Mouse (Mus musculus) kidney, postnatal 0 days (tissue): ENCODE measurements around the gene Tox2. TPM values are rescaled to one million over a fixed set of nuclear protein-coding genes. Genes with fewer than 3 reads are reported as not detected.

Source experiments
- ATAC-seq: fragments of 200-750 bp; cut with Nextera tagmentation; replicated peaks from 2 replicates; pipeline ENCODE4 v1.8.0; 2017; ENCODE audit warnings: low read depth, moderate number of reproducible peaks, moderate TSS enrichment, moderate library complexity; ENCODE audit not compliant: low FRiP score
- DNase-seq: peaks from one replicate; pipeline ENCODE4 v3.0.0-alpha.2; 2016; ENCODE audit warnings: low spot score
- H3K27ac ChIP-seq: fragments of 300-500 bp; sonication (generic); 2 replicates; pipeline ENCODE4 v1.5.1; 2014; ENCODE audit warnings: mild to moderate bottlenecking
- H3K27me3 ChIP-seq: fragments of 300-500 bp; sonication (generic); 2 replicates; pipeline ENCODE4 v1.6.1; 2014; ENCODE audit warnings: low read length, mixed read lengths; ENCODE audit not compliant: insufficient read depth
- H3K36me3 ChIP-seq: fragments of 300-500 bp; sonication (generic); 2 replicates; pipeline ENCODE4 v1.6.1; 2014; ENCODE audit warnings: low read length, mixed read lengths; ENCODE audit not compliant: insufficient read depth
- H3K4me1 ChIP-seq: fragments of 300-500 bp; sonication (generic); replicated peaks from 2 replicates; pipeline ENCODE4 v1.6.1; 2014; ENCODE audit warnings: antibody characterized with exemption, low read length, mixed read lengths; ENCODE audit not compliant: insufficient read depth
- H3K4me2 ChIP-seq: fragments of 300-500 bp; sonication (generic); 2 replicates; pipeline ENCODE4 v1.6.1; 2014; ENCODE audit warnings: mild to moderate bottlenecking, low read length, moderate library complexity, mixed read lengths
- H3K4me3 ChIP-seq: fragments of 300-500 bp; sonication (generic); replicated peaks from 2 replicates; pipeline ENCODE4 v1.5.1; 2014; ENCODE audit warnings: low read depth, low read length
- H3K9ac ChIP-seq: fragments of 300-500 bp; sonication (generic); 2 replicates; pipeline ENCODE4 v1.6.1; 2014; ENCODE audit warnings: low read depth, low read length
- H3K9me3 ChIP-seq: fragments of 300-500 bp; sonication (generic); replicated peaks from 2 replicates; pipeline ENCODE4 v1.6.1; 2016; ENCODE audit warnings: low read length, inconsistent platforms, mixed read lengths
- CTCF ChIP-seq: IDR thresholded peaks from 2 replicates; pipeline ENCODE4 v1.5.1; 2016; ENCODE audit warnings: antibody characterized with exemption, low read depth, mild to moderate bottlenecking, moderate library complexity
- WGBS: fragments of 180-500 bp; shearing (Covaris S2); extraction: QIAGEN DNeasy Blood & Tissue Kit; methylation state at CpG from one replicate; pipeline ENCODE4 v1.1.7; 2014; 5-methylcytosine and 5-hydroxymethylcytosine counted together
- polyA plus RNA-seq: library from polyadenylated mRNA; unstranded; fragments of >200 nt; fragmentation: Nextera tagmentation; extraction: Ambion mirVana; gene quantifications from 2 replicates; pipeline ENCODE4 v1.2.1, GENCODE M21; 2015

Gene Tox2
- polyA plus RNA-seq, 1 experiment from 2014 or later: 1.1 TPM

- Histone ChIP-seq H3K4me3 (peak overlapping the region; percentile 42), H3K4me2 (peak overlapping the region; percentile 75), H3K36me3 (no peaks in the 10 kb centered on the region), H3K27ac (no peak overlapping the region), H3K9ac (no peak overlapping the region), H3K9me3 (no peaks in the 10 kb centered on the region; the same call in 1 of the 2 replicates), H3K4me1 (peaks cover 8% of the 10 kb centered on the region; the same call in 1 of the 2 replicates), H3K27me3 (peaks cover 42% of the 10 kb centered on the region)
- TF ChIP-seq CTCF: no peak
- 1% methylated on average over 75 of the region's 75 CpGs for WGBS
- DNase-seq (no peak), ATAC-seq (peak; percentile 23; the same call in 1 of the 2 replicates)
Measured at GRCm38 (mm10) chr2:163203635-163204547, 966 bp downstream of the Tox2 start.

DNA sequence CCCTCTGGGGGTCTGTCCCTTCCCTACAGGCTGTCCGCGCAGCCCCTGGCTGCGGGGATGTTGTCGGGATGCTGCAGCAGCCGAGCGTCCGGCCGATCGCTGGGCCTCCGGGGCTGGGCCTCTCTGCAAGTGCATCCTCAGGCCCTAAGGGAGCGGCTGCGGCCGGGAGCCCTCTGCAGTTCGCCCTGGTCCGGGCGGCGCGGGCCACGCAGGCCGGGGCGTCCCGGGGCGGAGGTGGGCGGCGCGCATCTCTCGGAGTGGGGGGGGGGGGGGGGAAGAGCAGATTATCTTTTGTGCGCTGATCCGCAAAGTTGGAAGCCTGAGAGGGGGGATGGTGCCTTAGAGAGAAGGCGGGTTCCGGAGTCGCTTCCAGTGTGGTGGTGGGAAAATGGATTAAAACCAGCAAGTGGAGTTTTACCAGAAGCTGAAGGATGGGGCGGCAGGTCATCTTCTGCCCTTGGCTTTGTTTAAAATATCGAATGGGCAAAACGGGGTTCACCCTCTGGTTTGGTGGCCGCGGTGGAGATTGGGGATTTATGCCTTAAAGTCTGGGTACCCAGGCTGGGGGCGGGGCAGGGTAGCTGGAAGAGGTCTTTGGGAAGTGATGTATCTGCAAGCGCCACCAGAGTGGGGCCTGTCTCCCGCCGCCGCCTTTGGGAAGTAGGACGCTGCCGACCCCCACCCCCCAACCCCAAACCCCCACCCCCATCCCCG, 1.8 kb downstream of the Tox2 start:
- Histone ChIP-seq H3K36me3 (no peaks in the 10 kb centered on the region), H3K4me1 (peaks cover 8% of the 10 kb centered on the region; the same call in 1 of the 2 replicates), H3K27ac (no peak overlapping the region), H3K9me3 (no peaks in the 10 kb centered on the region; the same call in 1 of the 2 replicates), H3K27me3 (peaks cover 42% of the 10 kb centered on the region), H3K4me3 (peak overlapping the region; percentile 42), H3K4me2 (peak overlapping the region; percentile 75), H3K9ac (no peak overlapping the region)
- no peak for DNase-seq
- peak; percentile 34; the same call in 1 of the 2 replicates for ATAC-seq
- WGBS: under 1% methylated on average over 37 of the region's 45 CpGs
- no peak for TF ChIP-seq CTCF

GRCm38 (mm10) chr2:163205262-163205647, 2.3 kb downstream of the Tox2 start:
- TF ChIP-seq CTCF: no peak
- DNase-seq (no peak), ATAC-seq (no peak)
- Histone ChIP-seq H3K4me1 (peaks cover 8% of the 10 kb centered on the region; the same call in 1 of the 2 replicates), H3K4me3 (peak overlapping the region; percentile 42; the same call in 1 of the 2 replicates), H3K27ac (no peak overlapping the region), H3K9me3 (no peaks in the 10 kb centered on the region; the same call in 1 of the 2 replicates), H3K36me3 (no peaks in the 10 kb centered on the region), H3K9ac (no peak overlapping the region), H3K27me3 (peaks cover 42% of the 10 kb centered on the region), H3K4me2 (0 out of 2 replicates have a peak overlapping the region, but pooled peaks have one; percentile 75)
- WGBS: 3% methylated on average over 6 of the region's 6 CpGs

DNA sequence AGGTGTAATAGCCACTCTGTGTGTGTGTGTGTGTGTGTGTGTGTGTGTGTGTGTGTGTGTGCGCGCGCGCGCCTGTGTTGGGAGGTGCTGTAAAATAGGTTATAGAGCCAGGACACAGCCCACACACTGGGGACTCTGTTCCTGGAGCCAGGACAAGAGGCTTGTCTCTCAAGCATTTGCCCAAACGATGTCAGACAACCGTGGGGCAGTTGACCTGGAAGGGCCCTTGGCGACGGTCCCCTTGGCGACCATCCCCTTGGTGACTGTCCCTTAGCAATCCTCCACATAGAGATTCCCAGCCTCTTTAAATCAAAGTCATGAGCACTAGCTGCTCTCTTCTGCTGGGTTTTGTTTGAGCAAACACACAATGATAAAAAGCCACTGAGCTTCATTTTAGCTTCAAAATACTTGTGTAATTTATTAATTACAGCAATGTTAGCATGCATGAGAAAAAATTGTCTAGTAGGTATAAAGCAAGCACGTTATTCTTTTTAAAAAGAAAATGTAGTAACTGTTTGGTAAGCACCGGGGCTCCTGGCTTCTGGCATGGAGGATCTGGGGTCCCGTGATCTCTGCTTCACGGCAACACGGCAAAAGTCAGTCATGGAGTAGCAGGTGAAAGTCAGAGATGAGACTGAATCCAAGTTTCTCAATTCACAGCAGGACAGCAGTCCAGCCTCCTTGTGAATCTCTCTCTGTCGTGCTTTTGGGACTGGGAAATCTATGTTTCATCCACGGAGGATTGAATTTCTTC, 3.0 kb downstream of the Tox2 start:
- Histone ChIP-seq H3K27ac (no peak overlapping the region), H3K4me3 (no peak overlapping the region), H3K27me3 (peaks cover 42% of the 10 kb centered on the region), H3K4me2 (no peak overlapping the region), H3K9me3 (no peaks in the 10 kb centered on the region; the same call in 1 of the 2 replicates), H3K36me3 (no peaks in the 10 kb centered on the region), H3K4me1 (peaks cover 8% of the 10 kb centered on the region; the same call in 1 of the 2 replicates), H3K9ac (no peak overlapping the region)
- 39% methylated on average over 17 of the region's 17 CpGs for WGBS
- ATAC-seq: no peak
- TF ChIP-seq CTCF: no peak
- DNase-seq: no peak

- TF ChIP-seq CTCF: peak; percentile 50
- Histone ChIP-seq H3K9ac (no peak overlapping the region), H3K27me3 (peaks cover 39% of the 10 kb centered on the region), H3K4me3 (no peak overlapping the region), H3K36me3 (no peaks in the 10 kb centered on the region), H3K27ac (no peak overlapping the region), H3K4me1 (peaks cover 8% of the 10 kb centered on the region; the same call in 1 of the 2 replicates), H3K4me2 (no peak overlapping the region), H3K9me3 (no peaks in the 10 kb centered on the region; the same call in 1 of the 2 replicates)
- DNase-seq (no peak), ATAC-seq (no peak)
- WGBS: 94% methylated on average over 2 of the region's 2 CpGs
Measured at GRCm38 (mm10) chr2:163207315-163207714, 4.4 kb downstream of the Tox2 start.
